Mouse (Mus musculus): ENCODE measurements around the gene Matk.

DNA sequence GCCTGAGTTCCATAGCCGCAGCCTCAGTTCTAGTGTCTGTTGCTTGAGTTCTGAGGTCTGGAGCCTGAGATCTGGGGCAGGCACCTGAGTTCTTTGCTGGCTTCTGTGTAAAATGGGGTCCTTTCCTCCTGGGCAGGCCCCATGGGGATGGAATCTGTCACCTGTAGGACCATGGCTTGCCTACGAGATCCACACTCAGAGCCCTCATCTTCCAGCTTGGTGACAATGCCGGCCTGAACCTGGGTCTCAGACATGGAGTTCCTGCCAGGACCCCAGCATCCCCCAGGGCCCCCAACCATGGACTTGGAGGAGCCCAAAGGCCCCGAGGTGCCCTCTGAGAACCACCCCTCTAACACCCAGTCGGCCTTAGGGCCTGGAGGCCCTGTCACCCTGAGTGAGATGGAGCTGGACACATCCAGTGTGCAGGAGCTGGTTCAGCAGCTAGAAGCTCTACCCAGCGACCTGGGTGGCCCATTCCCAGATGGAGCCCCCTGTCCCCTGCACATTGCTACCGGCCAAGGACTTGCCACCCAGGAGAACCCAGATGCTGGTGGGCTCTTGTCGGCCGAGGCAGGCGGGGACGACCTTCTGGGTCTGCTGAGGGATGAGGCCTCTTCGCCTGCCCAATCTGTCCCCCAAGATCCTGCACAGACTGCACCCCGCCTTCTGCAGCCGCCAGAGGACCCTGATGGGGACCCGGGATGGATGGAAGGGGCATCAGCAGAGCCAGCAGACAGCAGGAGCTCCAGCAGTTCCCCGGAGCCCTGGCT is 16.1 kb downstream of the Matk start:
- TF ChIP-seq CTCF (IDR thresholded peaks at IDR 0.05; ENCODE audit: borderline replicate concordance, insufficient read depth, low read length) (no peak), POLR2A (IDR thresholded peaks at IDR 0.05; ENCODE audit: low read depth, low read length) (no peak)

All from embryonic fibroblast, embryonic 13.5 days (primary cell).